Mouse (Mus musculus) inflammation-experienced regulatory T-cells, adult 6 months (primary cell): ENCODE data around the gene Fosl2. TPM values are rescaled to one million over a fixed set of nuclear protein-coding genes. Genes with fewer than 3 reads are reported as not detected.

ENCODE experiments used
- ATAC-seq: one replicate; pipeline ENCODE4 v1.8.0; 2017
- polyA plus RNA-seq, 3 experiments: library from polyadenylated mRNA; unstranded; fragments of 100-300 nt; shearing (Covaris generic); gene quantifications; one replicate each; pipeline ENCODE4 v1.2.1; 2017

The Fosl2 gene
- polyA plus RNA-seq, 3 experiments from 2014 or later, result 1.3 to 2.0 (median 1.7) TPM

- no peak for ATAC-seq
These were observed 47.5 kb downstream of the Fosl2 start for GRCm38 (mm10) chr5:32182885-32183629.

- ATAC-seq, result no peak
These were observed 52.1 kb downstream of the Fosl2 start for GRCm38 (mm10) chr5:32187717-32188116.

- ATAC-seq, result no peak
These were observed 55.7 kb downstream of the Fosl2 start for GRCm38 (mm10) chr5:32191259-32191658.

- no peak for ATAC-seq
These were observed 56.6 kb downstream of the Fosl2 start for GRCm38 (mm10) chr5:32192016-32192845.

GRCm38 (mm10) chr5:32194236-32194635 lies 58.6 kb downstream of the Fosl2 start:
- ATAC-seq, result no peak

- no peak for ATAC-seq
These were observed 60.4 kb downstream of the Fosl2 start for GRCm38 (mm10) chr5:32195857-32196609.

GRCm38 (mm10) chr5:32197698-32198097 lies 62.1 kb downstream of the Fosl2 start:
- peak; percentile 61 for ATAC-seq

GRCm38 (mm10) chr5:32199136-32199535 lies 63.5 kb downstream of the Fosl2 start:
- ATAC-seq, result no peak

GRCm38 (mm10) chr5:32199594-32199993 lies 64.0 kb downstream of the Fosl2 start:
- ATAC-seq, result no peak

GRCm38 (mm10) chr5:32204653-32205052 lies 69.1 kb downstream of the Fosl2 start:
- ATAC-seq, result no peak

- ATAC-seq, result no peak
These were observed 71.1 kb downstream of the Fosl2 start for GRCm38 (mm10) chr5:32206726-32207125.

Other genes with a start within 250 kb of the Fosl2 start
- not detected for gene Plb1, start 96.9 kb downstream of the Fosl2 start, polyA plus RNA-seq